Mouse (Mus musculus) embryonic facial prominence, embryonic 13.5 days (tissue): Measurements from ENCODE around the gene Ceacam11. TPM values are rescaled to one million over a fixed set of nuclear protein-coding genes. Genes with fewer than 3 reads are reported as not detected.
"Not testable (repeated sequence)": the region's sequence is repeated elsewhere in the genome, so short reads cannot be mapped to it uniquely, and the experiment has no call there.

Source experiments
- ATAC-seq: fragments of 200-750 bp; cut with Nextera tagmentation; 2 replicates; pipeline ENCODE4 v1.8.0; 2017; ENCODE audit warnings: low read depth; ENCODE audit not compliant: insufficient number of reproducible peaks, insufficient read depth, low FRiP score, low TSS enrichment
- H3K27ac ChIP-seq: fragments of 300-500 bp; sonication (generic); 2 replicates; pipeline ENCODE4 v1.5.1; 2015; ENCODE audit warnings: moderate library complexity, mild to moderate bottlenecking, inconsistent platforms
- H3K27me3 ChIP-seq: fragments of 300-500 bp; sonication (generic); 2 replicates; pipeline ENCODE4 v1.6.1; 2015; ENCODE audit warnings: mild to moderate bottlenecking, inconsistent platforms
- H3K36me3 ChIP-seq: fragments of 300-500 bp; sonication (generic); 2 replicates; pipeline ENCODE4 v1.6.1; 2015; ENCODE audit warnings: mild to moderate bottlenecking, inconsistent platforms
- H3K4me1 ChIP-seq: fragments of 300-500 bp; sonication (generic); 2 replicates; pipeline ENCODE4 v1.6.1; 2015; ENCODE audit warnings: inconsistent platforms
- H3K4me2 ChIP-seq: fragments of 300-500 bp; sonication (generic); 2 replicates; pipeline ENCODE4 v1.6.1; 2015; ENCODE audit warnings: moderate library complexity, mild to moderate bottlenecking, inconsistent platforms
- H3K4me3 ChIP-seq: fragments of 300-500 bp; sonication (generic); 2 replicates; pipeline ENCODE4 v1.5.1; 2015; ENCODE audit warnings: mild to moderate bottlenecking, inconsistent platforms
- H3K9ac ChIP-seq: fragments of 300-500 bp; sonication (generic); 2 replicates; pipeline ENCODE4 v1.6.1; 2015; ENCODE audit warnings: mild to moderate bottlenecking, inconsistent platforms
- H3K9me3 ChIP-seq: fragments of 300-500 bp; sonication (generic); 2 replicates; pipeline ENCODE4 v1.6.1; 2016; ENCODE audit warnings: inconsistent platforms
- WGBS: fragments of 180-500 bp; shearing (Covaris S2); methylation state at CpG from one replicate; pipeline ENCODE4 v1.1.7; 2015; ENCODE audit warnings: mixed read lengths; 5-methylcytosine and 5-hydroxymethylcytosine counted together
- microRNA-seq: library from miRNA; unstranded; fragments of <30 nt; microRNA quantifications from one replicate; pipeline ENCODE4, GENCODE M21; 2016
- polyA plus RNA-seq: library from polyadenylated mRNA; unstranded; fragments of >200 nt; fragmentation: Nextera tagmentation; extraction: Ambion mirVana; gene quantifications from 2 replicates; pipeline ENCODE4 v1.2.1, GENCODE M21; 2015

Gene Ceacam11
- not detected in 2 replicates for polyA plus RNA-seq

GRCm38 (mm10) chr7:17971824-17972223 is at the start of gene Ceacam11:
Ceacam11 (plus strand) TSS chr7:17972124.
- Histone ChIP-seq H3K27ac (no peak within 1 kb of the TSS), H3K4me3 (no peak within 1 kb of the TSS), H3K36me3 (no peaks in the 10 kb centered on the region), H3K27me3 (no peaks in the 10 kb centered on the region), H3K9me3 (peaks cover 31% of the 10 kb centered on the region), H3K4me1 (no peaks in the 10 kb centered on the region), H3K9ac (no peak within 1 kb of the TSS), H3K4me2 (no peak within 1 kb of the TSS)
- ATAC-seq = no peak
- 76% methylated on average over 4 of the region's 4 CpGs for WGBS

GRCm38 (mm10) chr7:18001131-18001530 is 29.2 kb downstream of the Ceacam11 start:
- H3K4me3 ChIP-seq, H3K36me3 ChIP-seq, H3K4me1 ChIP-seq, H3K4me2 ChIP-seq, H3K27ac ChIP-seq, ATAC-seq, H3K9ac ChIP-seq, H3K27me3 ChIP-seq: not testable (repeated sequence)
- H3K9me3 ChIP-seq = peaks cover 12% of the 10 kb centered on the region; the same call in 1 of the 2 replicates
- WGBS = 85% methylated on average over 1 of the region's 1 CpGs

- 74% methylated on average over 4 of the region's 4 CpGs for WGBS
- Histone ChIP-seq H3K4me2 (no peak within 1 kb of the TSS), H3K27ac (no peak within 1 kb of the TSS), H3K36me3 (no peaks in the 10 kb centered on the region), H3K27me3 (no peaks in the 10 kb centered on the region), H3K9me3 (peaks cover 42% of the 10 kb centered on the region), H3K9ac (no peak within 1 kb of the TSS), H3K4me3 (no peak within 1 kb of the TSS), H3K4me1 (no peaks in the 10 kb centered on the region)
- ATAC-seq = no peak
Observed at GRCm38 (mm10) chr7:18009589-18009988, 37.7 kb downstream of the Ceacam11 start, which contains the start of gene Ceacam13. Ceacam13 (plus strand) TSS chr7:18009889.

Small RNA genes lying within 50 kb of the gene (microRNA-seq; reads per million reads assigned to microRNA genes)
- not detected for gene Gm22414

Other genes starting within 250 kb of the Ceacam11 start
- gene Ceacam14, start 159.5 kb upstream of the Ceacam11 start, polyA plus RNA-seq = not detected in 2 replicates
- not detected in 2 replicates for gene Gm5155, start 100.4 kb upstream of the Ceacam11 start, polyA plus RNA-seq
- not detected in 2 replicates for gene Ceacam13, start 37.8 kb downstream of the Ceacam11 start, polyA plus RNA-seq
- gene Ceacam12, start 93.8 kb downstream of the Ceacam11 start, polyA plus RNA-seq = not detected in 2 replicates
- gene Igfl3, start 204.4 kb downstream of the Ceacam11 start, polyA plus RNA-seq = not detected in 2 replicates